Mouse (Mus musculus) embryonic fibroblast, embryonic 13.5 days (primary cell): Measurements from ENCODE around the gene Inpp5a.

ENCODE experiments used
- CTCF ChIP-seq: IDR thresholded peaks from 2 replicates; pipeline ENCODE4 v1.5.1; 2011; ENCODE audit warnings: mild to moderate bottlenecking, control low read depth, low read length, moderate library complexity, borderline replicate concordance; ENCODE audit not compliant: insufficient read depth
- POLR2A ChIP-seq: IDR thresholded peaks from 2 replicates; pipeline ENCODE4 v1.6.1; 2011; ENCODE audit warnings: low read depth, mild to moderate bottlenecking, control low read depth, low read length, moderate library complexity

DNA sequence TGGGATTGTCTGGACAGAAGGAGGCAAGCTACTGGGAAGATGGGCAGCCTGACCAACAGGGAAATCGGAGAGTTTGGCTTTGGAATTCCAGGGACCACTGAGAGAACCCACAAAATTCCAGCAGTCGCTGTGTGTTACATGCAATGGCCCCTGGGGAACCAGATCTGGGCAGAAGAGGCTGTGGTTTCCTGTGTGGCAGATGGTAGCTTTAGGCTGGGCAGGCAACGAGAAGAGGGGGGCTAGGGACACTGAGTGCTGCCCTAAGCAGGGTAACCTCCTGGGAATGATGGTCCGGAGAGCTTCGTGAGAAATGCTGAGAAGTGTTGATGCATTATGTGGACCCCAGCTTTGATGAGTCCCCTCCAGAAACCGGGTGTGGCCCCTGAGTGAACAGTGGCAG is 207.0 kb downstream of the Inpp5a start:
- TF ChIP-seq CTCF (no peak), POLR2A (no peak)
